Mouse (Mus musculus): ENCODE measurements around the gene Wasf2. TPM values are rescaled to one million over a fixed set of nuclear protein-coding genes. Genes with fewer than 3 reads are reported as not detected.
A peak's percentile ranks its signal among the peaks of the same experiment; 100 is the strongest.

The Wasf2 gene
- polyA plus RNA-seq, 1 experiment, result 14.7 TPM

DNA sequence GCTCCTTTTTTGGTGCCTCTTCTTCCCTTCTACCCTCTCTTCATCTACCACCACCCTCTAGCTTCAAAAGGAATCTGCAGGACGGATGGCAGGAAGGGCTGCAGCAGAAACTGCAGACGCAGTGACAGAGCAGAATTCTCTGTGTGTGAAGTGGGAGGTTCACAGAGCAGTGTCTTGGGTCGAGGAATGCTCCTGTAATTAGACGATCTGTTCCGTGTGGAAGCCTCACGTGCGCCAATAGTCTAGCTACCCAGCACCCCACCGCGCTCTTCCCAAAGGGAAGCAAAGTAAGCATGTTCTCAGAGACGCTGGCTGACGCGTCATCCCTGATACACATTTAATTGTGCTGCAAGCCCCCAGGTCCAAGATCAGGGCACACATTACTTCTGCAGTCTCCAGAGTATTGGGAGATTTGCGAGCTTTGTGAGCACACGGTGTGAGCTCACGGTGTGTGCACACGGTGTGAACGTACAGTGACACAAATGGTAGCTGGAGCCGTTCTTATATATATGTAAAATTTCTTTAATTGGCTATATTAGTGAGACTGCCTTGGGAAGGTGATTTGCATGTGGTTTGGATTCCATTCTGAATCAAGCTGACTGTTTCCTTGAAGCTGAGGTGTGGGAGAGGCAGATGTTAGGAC lies 46.6 kb downstream of the Wasf2 start:
- H3K27ac ChIP-seq (ENCODE audit: insufficient read depth, low read length), result no peak overlapping the region
- H3K4me3 ChIP-seq (ENCODE audit: insufficient read depth, low read length), result peak overlapping the region; percentile 14; the same call in 1 of the 2 replicates
- H3K4me1 ChIP-seq (ENCODE audit: control insufficient read depth, insufficient read depth, low read length), result peaks cover 7% of the 10 kb centered on the region
- TF ChIP-seq CTCF (IDR thresholded peaks at IDR 0.05; ENCODE audit: extremely low read depth, insufficient read depth, low read length) (no peak), POLR2A (IDR thresholded peaks at IDR 0.05; ENCODE audit: extremely low read depth, insufficient read depth, low read length) (peak; percentile 50; the same call in 1 of the 2 replicates)

DNA sequence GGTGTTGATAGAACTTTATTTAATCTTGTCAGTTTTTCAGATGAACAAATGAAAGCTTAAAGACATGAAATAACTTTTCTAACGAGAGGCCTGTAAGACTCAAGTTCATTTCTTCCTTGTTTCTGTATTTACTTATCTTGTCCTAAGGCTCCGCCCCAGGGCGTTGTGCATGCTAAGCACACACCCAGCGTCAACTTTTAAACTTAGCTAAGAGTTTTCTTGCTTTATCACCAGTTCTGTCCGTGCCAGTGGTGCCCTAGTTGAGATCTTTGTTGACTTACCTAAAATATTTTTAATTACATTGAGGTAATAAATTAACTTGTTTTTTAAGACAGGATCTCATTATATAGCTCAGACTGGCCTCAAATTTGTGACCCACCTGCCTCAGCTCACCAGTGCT lies 48.0 kb downstream of the Wasf2 start:
- Histone ChIP-seq H3K27ac (ENCODE audit: insufficient read depth, low read length) (no peak overlapping the region), H3K4me3 (ENCODE audit: insufficient read depth, low read length) (no peak overlapping the region), H3K4me1 (ENCODE audit: control insufficient read depth, insufficient read depth, low read length) (peaks cover 7% of the 10 kb centered on the region)
- TF ChIP-seq POLR2A (IDR thresholded peaks at IDR 0.05; ENCODE audit: extremely low read depth, insufficient read depth, low read length) (no peak), CTCF (IDR thresholded peaks at IDR 0.05; ENCODE audit: extremely low read depth, insufficient read depth, low read length) (no peak)

DNA sequence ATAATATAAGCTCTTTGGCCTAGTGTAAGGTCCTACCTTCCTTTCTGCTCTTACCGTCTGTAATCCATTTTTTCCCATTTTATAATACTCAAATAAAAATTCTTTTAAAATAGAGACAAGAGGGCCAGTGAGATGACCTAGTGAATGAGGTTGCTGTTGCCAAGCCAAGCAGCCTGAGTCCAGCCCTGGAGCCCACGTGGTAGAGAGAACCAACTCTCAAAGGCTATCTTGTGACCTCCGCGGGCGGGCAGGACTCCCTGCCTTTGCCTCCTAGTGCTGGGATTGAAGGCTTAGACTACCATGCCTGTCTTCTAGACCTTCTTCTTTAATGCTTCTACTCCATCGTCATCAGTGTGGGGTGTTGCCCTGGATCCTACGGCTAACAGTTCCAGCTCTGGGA lies 49.0 kb downstream of the Wasf2 start:
- no peak overlapping the region for H3K4me3 ChIP-seq (ENCODE audit: insufficient read depth, low read length)
- no peak for TF ChIP-seq POLR2A (IDR thresholded peaks at IDR 0.05; ENCODE audit: extremely low read depth, insufficient read depth, low read length)
- no peak for TF ChIP-seq CTCF (IDR thresholded peaks at IDR 0.05; ENCODE audit: extremely low read depth, insufficient read depth, low read length)
- H3K4me1 ChIP-seq (ENCODE audit: control insufficient read depth, insufficient read depth, low read length), result peaks cover 7% of the 10 kb centered on the region
- H3K27ac ChIP-seq (ENCODE audit: insufficient read depth, low read length), result no peak overlapping the region

DNA sequence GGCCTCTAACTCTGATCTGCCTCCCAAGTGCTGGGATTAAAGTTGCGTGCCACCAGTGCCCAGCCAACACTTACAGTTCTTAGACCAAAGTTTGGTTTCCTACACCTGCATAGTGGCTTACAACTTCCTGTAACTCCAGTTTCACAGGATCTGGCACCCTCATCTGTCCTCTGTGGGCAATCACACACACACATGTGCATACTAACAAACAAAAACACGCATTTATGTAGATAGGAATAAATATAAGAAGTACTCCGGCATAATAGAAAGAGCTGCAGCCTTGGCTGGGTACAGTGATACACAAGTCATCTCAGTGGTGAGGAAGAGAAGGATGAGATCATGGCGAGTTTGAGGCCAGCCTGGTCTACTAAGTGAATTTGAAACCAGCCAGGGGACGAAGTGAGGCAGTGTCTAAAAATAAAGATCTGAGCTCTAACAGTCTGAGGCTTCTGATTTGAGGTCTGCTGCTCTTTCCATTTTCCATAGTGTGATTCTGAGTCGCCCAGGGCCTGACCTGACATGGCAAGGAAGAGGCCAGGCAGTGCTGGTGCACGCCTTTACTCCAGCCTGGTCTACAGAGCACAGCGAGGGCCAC lies 52.2 kb downstream of the Wasf2 start:
- Histone ChIP-seq H3K27ac (ENCODE audit: insufficient read depth, low read length) (no peak overlapping the region), H3K4me3 (ENCODE audit: insufficient read depth, low read length) (no peak overlapping the region), H3K4me1 (ENCODE audit: control insufficient read depth, insufficient read depth, low read length) (no peaks in the 10 kb centered on the region)
- TF ChIP-seq CTCF (IDR thresholded peaks at IDR 0.05; ENCODE audit: extremely low read depth, insufficient read depth, low read length), result no peak
- no peak for TF ChIP-seq POLR2A (IDR thresholded peaks at IDR 0.05; ENCODE audit: extremely low read depth, insufficient read depth, low read length)

DNA sequence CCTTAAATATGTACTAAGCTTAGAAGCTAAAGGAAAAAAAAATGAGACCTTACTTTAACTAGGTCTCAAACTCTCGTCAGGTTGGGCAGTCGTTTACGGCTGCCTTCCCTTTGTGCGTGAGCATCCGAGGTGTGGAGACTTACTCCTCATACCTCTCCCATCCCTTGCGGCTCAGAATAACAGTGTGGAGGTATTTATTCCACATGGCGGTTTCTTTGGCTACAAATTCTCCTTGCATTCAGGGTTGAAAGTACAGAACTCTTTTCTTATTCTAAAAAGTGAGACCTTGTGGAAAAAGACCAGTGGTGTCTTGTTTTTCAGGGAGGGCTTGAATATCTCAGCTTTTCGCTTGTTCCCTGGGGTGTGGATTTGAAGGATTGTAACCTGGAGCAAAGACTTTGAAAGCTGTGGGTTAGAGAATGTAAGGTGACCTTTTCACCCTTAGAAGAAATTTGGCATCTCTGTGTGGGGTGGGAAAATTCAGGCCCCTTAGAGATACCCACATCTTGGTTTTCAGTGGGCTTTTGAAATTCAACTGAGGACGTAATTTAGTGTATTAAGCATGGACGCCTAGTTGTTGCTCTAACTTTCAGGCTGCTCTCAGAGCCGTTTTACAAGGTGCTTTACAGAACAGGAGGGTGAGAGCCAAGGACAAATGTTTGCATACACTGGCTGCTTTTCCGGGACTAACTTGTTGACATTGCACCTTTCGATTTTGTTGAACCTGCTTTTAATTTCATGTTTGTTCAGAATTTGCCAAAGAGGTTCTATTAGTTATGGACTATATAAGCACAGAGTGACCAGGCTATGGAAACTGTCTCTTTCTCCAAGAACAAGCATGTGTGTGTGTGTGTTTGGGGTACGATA lies 54.0 kb downstream of the Wasf2 start:
- TF ChIP-seq CTCF (IDR thresholded peaks at IDR 0.05; ENCODE audit: extremely low read depth, insufficient read depth, low read length) (no peak), POLR2A (IDR thresholded peaks at IDR 0.05; ENCODE audit: extremely low read depth, insufficient read depth, low read length) (no peak)
- Histone ChIP-seq H3K27ac (ENCODE audit: insufficient read depth, low read length) (no peak overlapping the region), H3K4me1 (ENCODE audit: control insufficient read depth, insufficient read depth, low read length) (no peaks in the 10 kb centered on the region), H3K4me3 (ENCODE audit: insufficient read depth, low read length) (no peak overlapping the region)

DNA sequence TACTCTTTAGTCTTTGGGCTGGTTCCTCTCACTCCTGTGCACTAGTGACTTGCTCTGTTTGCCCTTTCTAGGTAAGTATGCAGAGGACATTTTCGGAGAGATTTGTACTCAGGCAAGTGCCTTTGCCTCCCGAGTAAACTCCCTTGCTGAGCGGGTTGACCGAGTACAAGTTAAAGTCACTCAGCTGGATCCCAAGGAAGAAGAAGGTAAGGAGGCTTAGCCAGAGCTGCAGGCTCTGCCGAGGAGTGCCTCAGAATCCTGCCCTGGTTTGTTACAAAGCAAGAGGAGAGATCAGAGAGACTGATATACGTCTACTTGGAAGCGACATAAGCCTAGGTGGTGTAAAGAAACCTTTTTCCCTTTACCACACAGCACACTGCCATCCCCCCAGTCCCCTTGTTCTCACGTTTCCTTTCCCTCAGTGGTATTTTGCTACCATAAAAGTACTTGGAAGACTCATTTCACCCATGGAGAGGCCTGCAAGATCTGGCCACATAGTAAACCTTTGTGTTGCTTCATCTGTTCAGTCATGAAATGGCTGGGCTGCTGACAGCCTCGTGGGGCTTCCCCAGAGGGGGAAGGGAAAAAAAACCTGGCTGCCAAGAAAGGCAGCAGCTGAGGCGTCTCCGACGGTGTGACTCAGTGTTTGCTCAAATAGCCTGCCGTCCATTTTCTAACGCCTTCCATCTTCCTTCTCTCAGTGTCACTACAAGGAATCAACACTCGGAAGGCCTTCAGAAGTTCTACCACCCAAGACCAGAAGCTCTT lies 54.8 kb downstream of the Wasf2 start:
- TF ChIP-seq CTCF (IDR thresholded peaks at IDR 0.05; ENCODE audit: extremely low read depth, insufficient read depth, low read length), result no peak
- TF ChIP-seq POLR2A (IDR thresholded peaks at IDR 0.05; ENCODE audit: extremely low read depth, insufficient read depth, low read length), result no peak
- H3K27ac ChIP-seq (ENCODE audit: insufficient read depth, low read length), result no peak overlapping the region
- H3K4me3 ChIP-seq (ENCODE audit: insufficient read depth, low read length), result no peak overlapping the region
- H3K4me1 ChIP-seq (ENCODE audit: control insufficient read depth, insufficient read depth, low read length), result no peaks in the 10 kb centered on the region

DNA sequence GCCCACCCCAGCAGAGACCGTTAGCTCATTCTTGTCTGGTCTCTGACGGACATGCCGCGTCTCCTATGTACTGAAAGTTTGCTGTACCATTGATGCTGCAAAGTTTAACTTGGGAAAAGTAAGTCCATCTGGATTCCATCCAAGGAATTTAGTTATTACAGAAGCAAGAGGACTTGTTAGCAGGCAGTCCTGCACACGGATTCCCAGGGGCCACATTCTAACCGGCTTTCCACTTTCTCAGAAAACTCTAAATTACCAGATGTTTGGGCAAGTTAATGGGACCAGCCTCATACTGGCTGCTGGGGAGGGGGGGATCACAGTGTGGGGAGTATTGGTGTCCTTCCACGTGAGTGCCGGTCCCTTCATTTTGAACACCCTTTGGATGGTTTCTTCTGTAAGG lies 55.6 kb downstream of the Wasf2 start:
- H3K4me1 ChIP-seq (ENCODE audit: control insufficient read depth, insufficient read depth, low read length), result no peaks in the 10 kb centered on the region
- H3K4me3 ChIP-seq (ENCODE audit: insufficient read depth, low read length), result no peak overlapping the region
- TF ChIP-seq POLR2A (IDR thresholded peaks at IDR 0.05; ENCODE audit: extremely low read depth, insufficient read depth, low read length) (no peak), CTCF (IDR thresholded peaks at IDR 0.05; ENCODE audit: extremely low read depth, insufficient read depth, low read length) (no peak)
- no peak overlapping the region for H3K27ac ChIP-seq (ENCODE audit: insufficient read depth, low read length)

DNA sequence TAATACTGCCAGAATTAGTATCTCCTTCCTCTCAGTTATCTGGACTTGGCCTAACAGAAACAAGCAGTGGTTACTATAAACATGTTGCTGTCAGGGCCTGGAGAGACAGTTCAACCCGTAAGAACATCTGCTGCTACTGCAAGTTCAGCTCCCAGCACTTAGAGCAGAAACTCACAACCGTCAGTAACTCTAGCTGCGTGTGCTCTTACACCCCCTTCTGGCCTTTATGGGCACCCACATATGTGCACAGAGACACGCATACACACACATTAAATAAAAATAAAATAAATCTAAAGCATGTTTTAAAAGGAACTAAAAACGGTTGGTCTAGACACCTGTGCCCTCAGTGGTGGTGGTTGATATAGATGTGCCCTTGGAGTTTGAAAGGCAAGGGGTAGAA lies 56.6 kb downstream of the Wasf2 start:
- Histone ChIP-seq H3K4me1 (ENCODE audit: control insufficient read depth, insufficient read depth, low read length) (no peaks in the 10 kb centered on the region), H3K4me3 (ENCODE audit: insufficient read depth, low read length) (no peak overlapping the region), H3K27ac (ENCODE audit: insufficient read depth, low read length) (no peak overlapping the region)
- TF ChIP-seq POLR2A (IDR thresholded peaks at IDR 0.05; ENCODE audit: extremely low read depth, insufficient read depth, low read length) (no peak), CTCF (IDR thresholded peaks at IDR 0.05; ENCODE audit: extremely low read depth, insufficient read depth, low read length) (no peak)

DNA sequence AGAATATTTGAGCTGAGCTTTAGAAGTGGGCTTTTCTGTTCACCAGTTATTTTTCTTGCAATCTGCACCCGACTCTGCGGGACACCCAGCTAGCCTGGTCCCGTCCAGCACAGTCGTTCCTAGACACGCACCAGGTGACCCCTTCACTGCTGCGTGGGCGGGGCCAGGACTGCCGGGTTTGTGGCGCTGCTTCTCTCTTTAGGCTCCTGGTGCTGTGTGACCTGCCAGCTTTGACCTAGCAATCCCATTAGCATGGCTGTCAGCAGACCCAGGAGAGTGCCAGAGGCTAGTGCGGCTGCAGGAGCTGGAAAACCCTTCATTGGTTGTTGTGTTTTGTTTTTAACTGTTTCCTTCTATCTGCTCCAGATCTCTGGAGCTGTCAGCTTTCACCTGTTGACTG lies 59.1 kb downstream of the Wasf2 start:
- TF ChIP-seq CTCF (IDR thresholded peaks at IDR 0.05; ENCODE audit: extremely low read depth, insufficient read depth, low read length) (no peak), POLR2A (IDR thresholded peaks at IDR 0.05; ENCODE audit: extremely low read depth, insufficient read depth, low read length) (no peak)
- Histone ChIP-seq H3K4me1 (ENCODE audit: control insufficient read depth, insufficient read depth, low read length) (no peaks in the 10 kb centered on the region), H3K4me3 (ENCODE audit: insufficient read depth, low read length) (no peak overlapping the region), H3K27ac (ENCODE audit: insufficient read depth, low read length) (no peak overlapping the region)

Data from cortical plate, adult 2 months (tissue).